Mouse (Mus musculus) liver, adult 2 months (tissue): ENCODE data around the gene Ncmap.

Source experiments
- CTCF ChIP-seq: fragments of 200-500 bp; IDR thresholded peaks from 2 replicates; pipeline ENCODE4 v1.5.1; 2011; ENCODE audit warnings: low read depth, low read length, control low read depth
- POLR2A ChIP-seq: fragments of 200-500 bp; IDR thresholded peaks from 2 replicates; pipeline ENCODE4 v1.6.1; 2011; ENCODE audit warnings: low read length, control low read depth; ENCODE audit not compliant: insufficient read depth; ENCODE audit errors: extremely low read depth

DNA sequence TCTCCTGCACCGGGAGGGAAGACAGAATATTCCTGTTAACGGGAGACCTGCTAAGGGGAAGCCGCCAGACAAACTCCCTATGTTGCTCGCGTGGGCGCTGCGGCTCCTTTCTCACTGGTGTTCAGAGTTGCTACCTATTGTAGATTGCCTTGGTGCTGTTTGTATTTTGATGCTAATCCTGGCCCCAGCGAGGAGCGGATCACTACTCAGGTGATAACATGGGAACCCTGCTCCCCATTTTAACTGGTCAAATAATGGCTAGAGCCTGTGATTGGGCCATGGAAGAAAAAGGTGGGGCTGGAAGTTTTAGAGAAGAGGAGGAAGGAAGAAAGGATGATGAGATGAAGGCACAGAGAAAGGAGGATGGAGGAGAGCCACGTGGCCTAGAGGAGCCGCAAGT, 22.4 kb upstream of the Ncmap start:
- TF ChIP-seq POLR2A (no peak), CTCF (no peak)
